ENCODE assay signal across 12 mouse cellular contexts in genomic region chr2:168578132-168578531, GRCm38 (mm10). TPM values are rescaled to one million over a fixed set of nuclear protein-coding genes. Genes with fewer than 3 reads are reported as not detected.
DNase-seq lines count a peak whose midpoint lies in the region; ATAC-seq and TF ChIP-seq lines count a peak whose summit lies in the region.
"Had no signal": no experiment of that assay in that cellular context is flagged by ENCODE, and none has a peak within 500 bp of the region (broad histone marks: within the 10 kb centered on the region; RNA-seq: fewer than 3 reads in every experiment).

No protein-coding gene starts in this region.

- ATAC-seq in stomach, embryonic 16.5 days (ENCODE audit: insufficient read depth, low FRiP score): no peak
- no peak for ATAC-seq in stomach, postnatal 0 days (ENCODE audit: low FRiP score, low TSS enrichment)
- 0 out of 2 replicates have a peak, but pooled peaks have one; percentile 21 for ATAC-seq in heart, embryonic 16.5 days (replicated peaks; ENCODE audit: extremely low read depth, insufficient read depth, low FRiP score)

- TF ChIP-seq EP300 in stomach, postnatal 0 days (optimal IDR thresholded peaks at IDR 0.05): no peak

- no peak overlapping the region for H3K4me2 ChIP-seq in stomach, embryonic 16.5 days (ENCODE audit: low read depth, low read length)
- H3K4me2 ChIP-seq in stomach, postnatal 0 days (replicated peaks; ENCODE audit: low read depth): no peak overlapping the region
- 0 out of 2 replicates have a peak overlapping the region, but pooled peaks have one; percentile 2 for H3K4me2 ChIP-seq in heart, embryonic 16.5 days (ENCODE audit: low read depth, low read length)

- H3K4me1 ChIP-seq in stomach, embryonic 16.5 days (ENCODE audit: control insufficient read depth, insufficient read depth, low read length): peaks cover 50% of the 10 kb centered on the region
- H3K4me1 ChIP-seq in stomach, postnatal 0 days (replicated peaks; ENCODE audit: control insufficient read depth, insufficient read depth): 0 out of 2 replicates have a peak, but pooled peaks cover 2% of the 10 kb centered on the region
- H3K4me1 ChIP-seq in heart, embryonic 16.5 days (ENCODE audit: control insufficient read depth, insufficient read depth, low read length): peaks cover 67% of the 10 kb centered on the region

- 48% methylated on average over 9 of the region's 9 CpGs for whole genome bisulfite sequencing in stomach, embryonic 16.5 days
- 42% methylated on average over 9 of the region's 9 CpGs for WGBS in stomach, postnatal 0 days
- 49% methylated on average over 9 of the region's 9 CpGs for WGBS in heart, embryonic 16.5 days

- H3K36me3 ChIP-seq in stomach, embryonic 16.5 days (ENCODE audit: control insufficient read depth, insufficient read depth, low read length): no peaks in the 10 kb centered on the region
- no peaks in the 10 kb centered on the region for H3K36me3 ChIP-seq in stomach, postnatal 0 days (ENCODE audit: control insufficient read depth, insufficient read depth, low read length)
- H3K36me3 ChIP-seq in heart, embryonic 16.5 days (ENCODE audit: control insufficient read depth, insufficient read depth): no peaks in the 10 kb centered on the region

- H3K9ac ChIP-seq in stomach, embryonic 16.5 days (ENCODE audit: low read length): no peak overlapping the region
- H3K9ac ChIP-seq in stomach, postnatal 0 days (ENCODE audit: low read length): no peak overlapping the region
- H3K9ac ChIP-seq in heart, embryonic 16.5 days (ENCODE audit: low read length): peak overlapping the region; percentile 25; the same call in 1 of the 2 replicates
- H3K9ac ChIP-seq: liver, embryonic 14.5 days had no signal

- intact Hi-C loops in gastrocnemius, postnatal 36 days (cut with DNase I): no loop called here

- H3K4me3 ChIP-seq in stomach, embryonic 16.5 days (replicated peaks; ENCODE audit: low read length): no peak overlapping the region
- H3K4me3 ChIP-seq in stomach, postnatal 0 days (ENCODE audit: low read depth, low read length): no peak overlapping the region
- H3K4me3 ChIP-seq in heart, embryonic 16.5 days (ENCODE audit: low read length): no peak overlapping the region

- no peaks in the 10 kb centered on the region for H3K27me3 ChIP-seq in stomach, embryonic 16.5 days (ENCODE audit: control insufficient read depth, insufficient read depth, low read length)
- no peaks in the 10 kb centered on the region for H3K27me3 ChIP-seq in stomach, postnatal 0 days (ENCODE audit: control insufficient read depth, insufficient read depth, low read length)
- no peaks in the 10 kb centered on the region for H3K27me3 ChIP-seq in heart, embryonic 16.5 days (ENCODE audit: control insufficient read depth, insufficient read depth, low read length)

- peak overlapping the region; percentile 5; the same call in 1 of the 2 replicates for H3K27ac ChIP-seq in stomach, embryonic 16.5 days (ENCODE audit: low read length)
- no peak overlapping the region for H3K27ac ChIP-seq in stomach, postnatal 0 days (replicated peaks)
- peak overlapping the region; percentile 41 for H3K27ac ChIP-seq in heart, embryonic 16.5 days (ENCODE audit: low read length)
- H3K27ac ChIP-seq: liver, embryonic 14.5 days had no signal

- TF ChIP-seq CTCF in stomach, postnatal 0 days (IDR thresholded peaks at IDR 0.05; ENCODE audit: low read depth): no peak

- no peaks in the 10 kb centered on the region for H3K9me3 ChIP-seq in stomach, embryonic 16.5 days (replicated peaks; ENCODE audit: control insufficient read depth, low read length)
- H3K9me3 ChIP-seq in stomach, postnatal 0 days (ENCODE audit: control insufficient read depth, low read length): no peaks in the 10 kb centered on the region
- no peaks in the 10 kb centered on the region for H3K9me3 ChIP-seq in heart, embryonic 16.5 days (replicated peaks; ENCODE audit: control insufficient read depth, low read length)

- DNase-seq in gastrocnemius, postnatal 10 days: peak; percentile 37
- no peak for DNase-seq in gastrocnemius, postnatal 36 days
- DNase-seq in stomach, postnatal 0 days (ENCODE audit: low spot score): no peak
- peak; percentile 74 for DNase-seq in thymus, postnatal 4 days
- no peak for DNase-seq in adipocyte (ENCODE audit: low spot score)
- no peak for DNase-seq in cerebellum, adult 11 months
- DNase-seq: adrenal gland, postnatal 25 days; B cell, adult 2 months; cerebellum, adult 9-11 months had no signal

RNA-seq across cellular contexts. Expression of gene Nfatc2, which starts 23.3 kb away (rescaled TPM):
- total RNA-seq in gastrocnemius, postnatal 10 days (2021): 10 to 100 TPM in 1 of 2 experiments, 1 to 10 TPM in 1; 8.2 to 12.7 TPM
- total RNA-seq in gastrocnemius, postnatal 36 days (2021): 10 to 100 TPM in 1 of 2 experiments, 1 to 10 TPM in 1; 5.3 to 10.4 TPM
- 3.1 and 3.3 TPM in 2 replicates for polyA plus RNA-seq in stomach, embryonic 16.5 days (2015; fragmentation: Nextera tagmentation; extraction: Ambion mirVana)
- 2.0 and 2.2 TPM in 2 replicates for polyA plus RNA-seq in stomach, postnatal 0 days (2015; fragmentation: Nextera tagmentation; extraction: Ambion mirVana)
- polyA plus RNA-seq in heart, embryonic 16.5 days (2015; fragmentation: Nextera tagmentation; extraction: Ambion mirVana): 10.0 and 10.9 TPM in 2 replicates

Comparison
In these comparisons a context has a peak if more than half of its experiments do, and no peak if none do; other contexts are left out.
1. DNase-seq: peak in gastrocnemius, postnatal 10 days (single experiment) and thymus, postnatal 4 days (single experiment); none in gastrocnemius, postnatal 36 days (0 of 2), stomach, postnatal 0 days (single experiment), adipocyte (single experiment) and cerebellum, adult 11 months (single experiment).